Mouse (Mus musculus) intestine, embryonic 15.5 days (tissue): ENCODE data around the gene Slc6a5. TPM values are rescaled to one million over a fixed set of nuclear protein-coding genes. Genes with fewer than 3 reads are reported as not detected.

Experiments used
- ATAC-seq: fragments of 200-750 bp; cut with Nextera tagmentation; 2 replicates; pipeline ENCODE4 v1.8.0; 2017; ENCODE audit warnings: moderate TSS enrichment, moderate library complexity
- H3K27ac ChIP-seq: fragments of 300-500 bp; sonication (generic); 2 replicates; pipeline ENCODE4 v1.5.1; 2015; ENCODE audit warnings: mild to moderate bottlenecking, inconsistent platforms
- H3K27me3 ChIP-seq: fragments of 300-500 bp; sonication (generic); replicated peaks from 2 replicates; pipeline ENCODE4 v1.6.1; 2015; ENCODE audit warnings: inconsistent platforms
- H3K36me3 ChIP-seq: fragments of 300-500 bp; sonication (generic); 2 replicates; pipeline ENCODE4 v1.6.1; 2015; ENCODE audit warnings: inconsistent platforms
- H3K4me1 ChIP-seq: fragments of 300-500 bp; sonication (generic); replicated peaks from 2 replicates; pipeline ENCODE4 v1.6.1; 2015; ENCODE audit warnings: inconsistent platforms
- H3K4me2 ChIP-seq: fragments of 300-500 bp; sonication (generic); replicated peaks from 2 replicates; pipeline ENCODE4 v1.6.1; 2015; ENCODE audit warnings: mild to moderate bottlenecking, inconsistent platforms
- H3K4me3 ChIP-seq: fragments of 300-500 bp; sonication (generic); replicated peaks from 2 replicates; pipeline ENCODE4 v1.5.1; 2015; ENCODE audit warnings: inconsistent platforms
- H3K9ac ChIP-seq: fragments of 300-500 bp; sonication (generic); 2 replicates; pipeline ENCODE4 v1.6.1; 2015; ENCODE audit warnings: inconsistent platforms
- H3K9me3 ChIP-seq: fragments of 300-500 bp; sonication (generic); 2 replicates; pipeline ENCODE4 v1.6.1; 2016; ENCODE audit warnings: inconsistent platforms
- WGBS: fragments of 180-500 bp; shearing (Covaris S2); methylation state at CpG from one replicate; pipeline ENCODE4 v1.1.7; 2015; 5-methylcytosine and 5-hydroxymethylcytosine counted together
- polyA plus RNA-seq: library from polyadenylated mRNA; unstranded; fragments of >200 nt; fragmentation: Nextera tagmentation; extraction: Ambion mirVana; gene quantifications from 2 replicates; pipeline ENCODE4 v1.2.1, GENCODE M21; 2015

The Slc6a5 gene
- polyA plus RNA-seq: not detected in 2 replicates

DNA sequence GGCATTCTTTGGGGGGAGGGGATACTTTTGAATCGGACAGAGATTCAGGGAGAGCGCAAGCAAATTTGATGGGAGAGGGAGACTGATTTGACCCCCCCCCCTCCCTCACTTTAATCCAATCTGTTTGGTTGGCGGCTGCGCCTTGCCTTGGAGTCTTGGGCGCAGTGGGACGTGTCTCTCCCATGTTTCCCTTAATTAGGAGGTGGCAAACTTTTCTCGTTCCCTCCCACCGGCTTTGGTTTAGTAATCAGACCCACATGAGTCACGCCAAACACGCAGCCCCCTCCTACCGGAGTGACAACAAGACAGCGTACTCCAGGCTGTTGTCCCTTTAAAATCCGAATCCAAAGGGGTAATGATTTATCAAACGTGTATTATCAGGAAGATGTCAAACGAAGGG lies at the start of gene Slc6a5:
Gene Slc6a5, plus strand, starts transcription at position 297 of the 400 bp plus-strand sequence.
- Histone ChIP-seq H3K27me3 (peaks cover 95% of the 10 kb centered on the region), H3K9ac (no peak within 1 kb of the TSS), H3K27ac (no peak within 1 kb of the TSS), H3K4me3 (no peak within 1 kb of the TSS), H3K4me1 (no peaks in the 10 kb centered on the region; the same call in 1 of the 2 replicates), H3K9me3 (no peaks in the 10 kb centered on the region), H3K36me3 (no peaks in the 10 kb centered on the region), H3K4me2 (no peak within 1 kb of the TSS)
- no peak for ATAC-seq
- 3% methylated on average over 15 of the region's 15 CpGs for WGBS

- Histone ChIP-seq H3K4me3 (no peak overlapping the region), H3K9ac (no peak overlapping the region), H3K27ac (no peak overlapping the region), H3K4me2 (no peak overlapping the region), H3K27me3 (no peaks in the 10 kb centered on the region), H3K36me3 (0 out of 2 replicates have a peak, but pooled peaks cover 2% of the 10 kb centered on the region), H3K4me1 (no peaks in the 10 kb centered on the region), H3K9me3 (no peaks in the 10 kb centered on the region)
- 94% methylated on average over 2 of the region's 2 CpGs for WGBS
- no peak for ATAC-seq
These were observed 48.8 kb upstream of the Slc6a5 start for GRCm38 (mm10) chr7:49861196-49861595.

DNA sequence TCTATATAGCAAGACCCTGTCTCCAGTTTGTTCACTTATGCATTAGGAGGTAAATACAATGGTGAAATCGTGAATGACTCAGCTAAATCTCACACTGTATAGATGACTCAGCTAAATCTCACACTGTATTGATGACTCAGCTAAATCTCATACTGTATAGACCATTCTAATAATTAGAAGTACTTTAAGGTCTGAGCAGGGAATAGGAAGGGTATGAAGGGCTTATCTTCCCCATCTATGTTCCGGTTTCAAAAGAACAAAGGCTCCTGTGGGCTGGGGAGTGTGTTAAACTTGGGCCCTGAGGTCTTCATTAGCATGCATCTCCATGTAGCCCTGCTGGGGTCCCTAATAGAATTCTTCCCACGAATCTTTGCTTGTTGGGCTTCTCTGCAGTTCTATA lies 46.2 kb upstream of the Slc6a5 start:
- Histone ChIP-seq H3K36me3 (no peaks in the 10 kb centered on the region), H3K4me1 (no peaks in the 10 kb centered on the region), H3K4me2 (no peak overlapping the region), H3K9ac (no peak overlapping the region), H3K4me3 (no peak overlapping the region), H3K27me3 (no peaks in the 10 kb centered on the region), H3K27ac (no peak overlapping the region), H3K9me3 (no peaks in the 10 kb centered on the region)
- WGBS: 70% methylated on average over 3 of the region's 3 CpGs
- ATAC-seq: no peak

DNA sequence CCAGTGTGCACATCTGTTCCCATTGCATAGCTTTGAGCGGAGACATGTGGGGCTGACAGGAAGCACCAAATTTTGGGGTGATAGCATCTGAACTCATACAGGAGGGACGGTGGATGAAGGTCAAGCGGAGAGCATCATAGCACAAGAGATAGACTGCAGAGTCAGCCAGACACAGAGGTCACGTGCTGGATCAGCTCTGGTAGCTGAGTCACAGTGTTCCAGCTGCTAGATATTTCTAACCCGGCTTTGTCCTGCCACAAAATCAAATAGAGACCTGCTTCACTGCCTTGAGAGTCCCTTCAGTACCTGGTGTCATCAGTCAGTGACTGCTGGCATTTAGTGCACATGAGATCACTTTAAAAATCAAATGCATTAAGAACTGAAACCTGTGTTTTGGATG lies 40.3 kb upstream of the Slc6a5 start:
- no peak for ATAC-seq
- no peaks in the 10 kb centered on the region for H3K9me3 ChIP-seq
- no peak overlapping the region for H3K9ac ChIP-seq
- no peak overlapping the region for H3K4me3 ChIP-seq
- H3K36me3 ChIP-seq: no peaks in the 10 kb centered on the region
- no peak overlapping the region for H3K27ac ChIP-seq
- H3K4me1 ChIP-seq: no peaks in the 10 kb centered on the region
- 73% methylated on average over 5 of the region's 5 CpGs for WGBS
- no peaks in the 10 kb centered on the region for H3K27me3 ChIP-seq
- H3K4me2 ChIP-seq: no peak overlapping the region

GRCm38 (mm10) chr7:49870276-49870675 lies 39.7 kb upstream of the Slc6a5 start:
- Histone ChIP-seq H3K4me2 (no peak overlapping the region), H3K4me3 (no peak overlapping the region), H3K4me1 (no peaks in the 10 kb centered on the region), H3K27me3 (no peaks in the 10 kb centered on the region), H3K9me3 (no peaks in the 10 kb centered on the region), H3K36me3 (no peaks in the 10 kb centered on the region), H3K9ac (no peak overlapping the region), H3K27ac (no peak overlapping the region)
- WGBS: 72% methylated on average over 3 of the region's 3 CpGs
- no peak for ATAC-seq

DNA sequence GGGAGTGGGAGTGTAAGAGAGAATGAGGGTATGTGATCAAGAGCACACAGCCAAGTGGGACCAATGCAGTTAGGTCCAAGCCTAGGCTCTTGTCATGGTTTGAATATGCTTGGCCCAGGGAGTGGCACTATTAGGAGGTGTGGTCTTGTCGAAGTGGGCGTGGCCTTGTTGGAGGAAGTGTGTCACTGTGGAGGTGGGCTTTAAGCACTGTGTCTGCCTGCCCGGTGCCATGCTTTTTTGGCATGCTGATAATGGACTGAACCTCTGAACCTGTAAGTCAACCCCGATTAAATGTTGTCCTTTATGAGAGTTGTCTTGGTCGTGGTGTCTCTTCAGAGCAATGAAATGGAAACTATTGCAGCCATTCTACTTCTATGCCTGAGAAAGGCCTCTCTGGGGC lies 32.6 kb upstream of the Slc6a5 start:
- Histone ChIP-seq H3K27ac (no peak overlapping the region), H3K27me3 (no peaks in the 10 kb centered on the region), H3K36me3 (no peaks in the 10 kb centered on the region), H3K9me3 (no peaks in the 10 kb centered on the region), H3K4me2 (no peak overlapping the region), H3K9ac (no peak overlapping the region), H3K4me1 (no peaks in the 10 kb centered on the region), H3K4me3 (no peak overlapping the region)
- 84% methylated on average over 5 of the region's 5 CpGs for WGBS
- no peak for ATAC-seq

GRCm38 (mm10) chr7:49879051-49879450 lies 30.9 kb upstream of the Slc6a5 start:
- Histone ChIP-seq H3K27me3 (no peaks in the 10 kb centered on the region), H3K36me3 (no peaks in the 10 kb centered on the region), H3K4me1 (no peaks in the 10 kb centered on the region), H3K27ac (no peak overlapping the region), H3K4me3 (no peak overlapping the region), H3K9me3 (no peaks in the 10 kb centered on the region), H3K4me2 (no peak overlapping the region), H3K9ac (no peak overlapping the region)
- ATAC-seq: no peak
- WGBS: 86% methylated on average over 13 of the region's 13 CpGs

- Histone ChIP-seq H3K9me3 (no peaks in the 10 kb centered on the region), H3K4me2 (no peak overlapping the region), H3K27me3 (no peaks in the 10 kb centered on the region), H3K4me1 (no peaks in the 10 kb centered on the region), H3K4me3 (no peak overlapping the region), H3K9ac (no peak overlapping the region), H3K36me3 (no peaks in the 10 kb centered on the region), H3K27ac (no peak overlapping the region)
- WGBS: 60% methylated on average over 8 of the region's 8 CpGs
- peak; percentile 58; the same call in 1 of the 2 replicates for ATAC-seq
These were observed 29.8 kb upstream of the Slc6a5 start for GRCm38 (mm10) chr7:49879998-49880707.

- no peaks in the 10 kb centered on the region for H3K4me1 ChIP-seq
- H3K36me3 ChIP-seq: no peaks in the 10 kb centered on the region
- no peaks in the 10 kb centered on the region for H3K27me3 ChIP-seq
- 26% methylated on average over 4 of the region's 4 CpGs for WGBS
- no peak overlapping the region for H3K27ac ChIP-seq
- no peak overlapping the region for H3K4me2 ChIP-seq
- H3K9me3 ChIP-seq: no peaks in the 10 kb centered on the region
- no peak for ATAC-seq
- H3K9ac ChIP-seq: no peak overlapping the region
- no peak overlapping the region for H3K4me3 ChIP-seq
These were observed 27.7 kb upstream of the Slc6a5 start for GRCm38 (mm10) chr7:49882288-49882687.

GRCm38 (mm10) chr7:49882694-49883389 lies 27.1 kb upstream of the Slc6a5 start:
- no peaks in the 10 kb centered on the region for H3K27me3 ChIP-seq
- no peak overlapping the region for H3K4me3 ChIP-seq
- no peaks in the 10 kb centered on the region for H3K4me1 ChIP-seq
- H3K36me3 ChIP-seq: no peaks in the 10 kb centered on the region
- no peak overlapping the region for H3K27ac ChIP-seq
- no peak overlapping the region for H3K4me2 ChIP-seq
- H3K9ac ChIP-seq: no peak overlapping the region
- ATAC-seq: no peak
- WGBS: 23% methylated on average over 16 of the region's 16 CpGs
- H3K9me3 ChIP-seq: no peaks in the 10 kb centered on the region

DNA sequence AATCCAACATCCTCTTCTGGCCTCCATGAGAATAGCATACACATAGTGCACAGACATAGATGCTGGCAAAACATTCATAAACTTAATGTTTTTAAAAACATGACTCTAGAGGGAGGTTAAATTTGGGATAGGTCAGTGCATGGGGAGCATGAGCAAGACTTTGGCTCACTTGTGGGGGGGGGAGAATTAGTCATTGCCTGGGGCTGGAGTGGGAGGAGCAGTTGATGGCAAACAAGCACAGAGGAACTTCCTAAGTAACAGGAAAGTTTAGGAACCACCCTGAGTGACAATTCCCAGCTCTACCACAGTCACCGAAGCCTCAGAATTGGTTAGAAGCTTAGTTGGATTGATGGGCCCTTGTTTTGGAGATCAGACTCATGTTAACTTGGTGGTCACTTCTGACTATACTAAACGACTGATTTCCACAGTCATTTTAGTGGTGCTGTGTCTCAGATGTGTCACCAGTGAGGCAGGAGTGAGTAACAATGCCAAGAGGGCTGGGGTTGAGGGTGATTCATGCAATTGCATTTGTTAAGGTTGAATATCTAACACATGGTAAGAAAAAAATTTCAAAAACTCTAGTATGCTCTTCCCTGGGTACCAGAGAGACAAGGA lies 22.1 kb upstream of the Slc6a5 start:
- H3K27ac ChIP-seq: no peak overlapping the region
- H3K4me3 ChIP-seq: no peak overlapping the region
- no peak for ATAC-seq
- no peaks in the 10 kb centered on the region for H3K4me1 ChIP-seq
- H3K9ac ChIP-seq: no peak overlapping the region
- H3K9me3 ChIP-seq: no peaks in the 10 kb centered on the region
- H3K4me2 ChIP-seq: no peak overlapping the region
- WGBS: 68% methylated on average over 2 of the region's 2 CpGs
- no peaks in the 10 kb centered on the region for H3K27me3 ChIP-seq
- no peaks in the 10 kb centered on the region for H3K36me3 ChIP-seq

DNA sequence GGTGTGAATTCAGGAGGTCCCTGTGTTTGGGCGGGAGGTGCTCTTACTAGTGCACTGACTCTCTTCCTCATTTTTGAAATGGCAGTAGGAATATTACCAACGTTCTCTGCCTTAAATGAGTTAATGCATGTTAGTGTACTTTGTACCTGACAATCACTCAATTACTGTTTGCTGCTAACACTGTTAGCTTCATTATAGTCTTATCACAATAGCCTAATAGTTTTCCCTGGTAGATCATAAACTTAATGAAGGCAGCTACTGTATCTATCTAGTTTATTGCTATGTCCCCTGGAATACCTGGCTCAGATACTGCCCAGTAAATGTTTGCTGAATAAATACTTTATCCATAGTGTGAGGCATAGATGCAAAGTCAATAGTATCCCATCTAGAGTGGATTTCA lies 15.2 kb upstream of the Slc6a5 start:
- H3K4me3 ChIP-seq: no peak overlapping the region
- H3K9ac ChIP-seq: no peak overlapping the region
- H3K9me3 ChIP-seq: no peaks in the 10 kb centered on the region
- no peak overlapping the region for H3K4me2 ChIP-seq
- peak; percentile 75 for ATAC-seq
- no peaks in the 10 kb centered on the region for H3K4me1 ChIP-seq
- no peak overlapping the region for H3K27ac ChIP-seq
- no peaks in the 10 kb centered on the region for H3K27me3 ChIP-seq
- 58% methylated on average over 2 of the region's 2 CpGs for WGBS
- H3K36me3 ChIP-seq: no peaks in the 10 kb centered on the region
